In the genomic region with DNA sequence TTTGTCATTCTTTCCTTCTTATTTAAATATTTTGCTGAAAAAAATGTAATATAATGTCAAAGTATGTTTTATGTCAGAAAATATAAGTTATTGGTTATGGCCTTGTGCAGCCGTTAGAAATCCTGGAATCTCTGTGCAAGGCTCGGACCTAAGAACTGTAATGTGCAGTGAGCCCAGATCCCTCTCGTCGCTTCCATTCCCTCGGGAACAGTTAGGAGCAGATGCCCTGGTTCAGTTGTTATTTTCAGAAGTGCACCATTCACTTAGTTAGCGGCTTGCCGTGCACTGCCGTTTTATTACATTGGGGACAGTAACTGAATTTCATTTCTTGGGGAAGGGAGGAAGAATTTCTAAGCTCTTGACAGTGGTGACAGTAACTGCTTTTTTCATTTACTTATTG, we compare ENCODE assay signal across 15 mouse cellular contexts.
"Had no signal": no experiment of that assay in that cellular context is flagged by ENCODE, and none has a peak within 500 bp of the region (broad histone marks: within the 10 kb centered on the region; RNA-seq: fewer than 3 reads in every experiment).

No protein-coding gene starts in this region.

- DNase-seq: kidney, adult 8-10 months; kidney, postnatal 10 days; kidney, postnatal 36 days; layer of hippocampus, postnatal 36 days; liver, embryonic 13.5 days; lung, adult 2 months; lung, postnatal 14 days; lung, postnatal 4 days; thymus, adult 18-20 months; thymus, postnatal 36 days had no signal

- H3K27me3 ChIP-seq: kidney, embryonic 15.5 days; liver, embryonic 13.5 days; midbrain, embryonic 13.5 days; neural tube, embryonic 15.5 days had no signal

- H3K4me1 ChIP-seq: kidney, embryonic 15.5 days; liver, embryonic 13.5 days; midbrain, embryonic 13.5 days had no signal

- H3K9me3 ChIP-seq: kidney, embryonic 15.5 days; liver, embryonic 13.5 days; midbrain, embryonic 13.5 days; neural tube, embryonic 15.5 days had no signal

- H3K9ac ChIP-seq: kidney, embryonic 15.5 days; liver, embryonic 13.5 days; midbrain, embryonic 13.5 days; neural tube, embryonic 15.5 days had no signal

- ATAC-seq: midbrain, embryonic 13.5 days had no signal

- H3K4me3 ChIP-seq: kidney, embryonic 15.5 days; left cerebral cortex, adult 2 months; liver, embryonic 13.5 days; midbrain, embryonic 13.5 days; myocyte; neural tube, embryonic 15.5 days had no signal

- H3K4me2 ChIP-seq: kidney, embryonic 15.5 days; liver, embryonic 13.5 days; midbrain, embryonic 13.5 days; neural tube, embryonic 15.5 days had no signal

- H3K27ac ChIP-seq: kidney, embryonic 15.5 days; left cerebral cortex, adult 2 months; liver, embryonic 13.5 days; midbrain, embryonic 13.5 days; neural tube, embryonic 15.5 days had no signal
